Mouse (Mus musculus): ENCODE measurements around the gene Adra2c. TPM values are rescaled to one million over a fixed set of nuclear protein-coding genes. Genes with fewer than 3 reads are reported as not detected.

Adra2c gene
- polyA plus RNA-seq, 1 experiment, result 0.12 TPM

- Histone ChIP-seq H3K4me3 (ENCODE audit: control insufficient read depth, insufficient read depth, low read length) (no peak overlapping the region), H3K27me3 (ENCODE audit: control insufficient read depth, insufficient read depth, low read length) (no peaks in the 10 kb centered on the region)
- no peak for DNase-seq
Observed at GRCm38 (mm10) chr5:35314629-35315028, 36.5 kb downstream of the Adra2c start.

GRCm38 (mm10) chr5:35315204-35315603 is 37.1 kb downstream of the Adra2c start:
- Histone ChIP-seq H3K4me1 (replicated peaks; ENCODE audit: control insufficient read depth, insufficient read depth, low read length) (no peaks in the 10 kb centered on the region), H3K27ac (ENCODE audit: control insufficient read depth, insufficient read depth, low read length) (no peak overlapping the region), H3K36me3 (ENCODE audit: control insufficient read depth, insufficient read depth, low read length) (no peaks in the 10 kb centered on the region), H3K27me3 (ENCODE audit: control insufficient read depth, insufficient read depth, low read length) (no peaks in the 10 kb centered on the region), H3K4me3 (ENCODE audit: control insufficient read depth, insufficient read depth, low read length) (no peak overlapping the region)
- no peak for TF ChIP-seq POLR2A (IDR thresholded peaks at IDR 0.05; ENCODE audit: control insufficient read depth, extremely low read depth, insufficient read depth, low read length, poor library complexity)
- TF ChIP-seq CTCF (IDR thresholded peaks at IDR 0.05; ENCODE audit: borderline replicate concordance, control insufficient read depth, extremely low read depth, insufficient read depth, low read length, poor library complexity), result no peak
- 76% methylated on average over 3 of the region's 3 CpGs for WGBS
- no peak for DNase-seq

More at GRCm38 (mm10) chr5:35314629-35315028, 36.5 kb downstream of the Adra2c start:
- no peak for TF ChIP-seq CTCF (IDR thresholded peaks at IDR 0.05; ENCODE audit: borderline replicate concordance, control insufficient read depth, extremely low read depth, insufficient read depth, low read length, poor library complexity)
- no peak for TF ChIP-seq POLR2A (IDR thresholded peaks at IDR 0.05; ENCODE audit: control insufficient read depth, extremely low read depth, insufficient read depth, low read length, poor library complexity)
- no peak overlapping the region for H3K27ac ChIP-seq (ENCODE audit: control insufficient read depth, insufficient read depth, low read length)
- 60% methylated on average over 3 of the region's 3 CpGs for WGBS
- no peaks in the 10 kb centered on the region for H3K4me1 ChIP-seq (replicated peaks; ENCODE audit: control insufficient read depth, insufficient read depth, low read length)
- H3K36me3 ChIP-seq (ENCODE audit: control insufficient read depth, insufficient read depth, low read length), result no peaks in the 10 kb centered on the region

- 73% methylated on average over 2 of the region's 2 CpGs for WGBS
- H3K27ac ChIP-seq (ENCODE audit: control insufficient read depth, insufficient read depth, low read length), result no peak overlapping the region
- H3K27me3 ChIP-seq (ENCODE audit: control insufficient read depth, insufficient read depth, low read length), result no peaks in the 10 kb centered on the region
- H3K4me3 ChIP-seq (ENCODE audit: control insufficient read depth, insufficient read depth, low read length), result no peak overlapping the region
- no peaks in the 10 kb centered on the region for H3K36me3 ChIP-seq (ENCODE audit: control insufficient read depth, insufficient read depth, low read length)
- DNase-seq, result no peak
- TF ChIP-seq CTCF (IDR thresholded peaks at IDR 0.05; ENCODE audit: borderline replicate concordance, control insufficient read depth, extremely low read depth, insufficient read depth, low read length, poor library complexity) (no peak), POLR2A (IDR thresholded peaks at IDR 0.05; ENCODE audit: control insufficient read depth, extremely low read depth, insufficient read depth, low read length, poor library complexity) (no peak)
- no peaks in the 10 kb centered on the region for H3K4me1 ChIP-seq (replicated peaks; ENCODE audit: control insufficient read depth, insufficient read depth, low read length)
Observed at GRCm38 (mm10) chr5:35320650-35321049, 42.5 kb downstream of the Adra2c start.

- 88% methylated on average over 4 of the region's 4 CpGs for WGBS
Observed at GRCm38 (mm10) chr5:35330822-35331221, 52.7 kb downstream of the Adra2c start.

More at GRCm38 (mm10) chr5:35330822-35331221, 52.7 kb downstream of the Adra2c start:
- no peaks in the 10 kb centered on the region for H3K36me3 ChIP-seq (ENCODE audit: control insufficient read depth, insufficient read depth, low read length)
- no peak for DNase-seq
- no peak overlapping the region for H3K27ac ChIP-seq (ENCODE audit: control insufficient read depth, insufficient read depth, low read length)
- H3K4me1 ChIP-seq (replicated peaks; ENCODE audit: control insufficient read depth, insufficient read depth, low read length), result no peaks in the 10 kb centered on the region
- TF ChIP-seq CTCF (IDR thresholded peaks at IDR 0.05; ENCODE audit: borderline replicate concordance, control insufficient read depth, extremely low read depth, insufficient read depth, low read length, poor library complexity), result no peak
- TF ChIP-seq POLR2A (IDR thresholded peaks at IDR 0.05; ENCODE audit: control insufficient read depth, extremely low read depth, insufficient read depth, low read length, poor library complexity), result no peak
- no peaks in the 10 kb centered on the region for H3K27me3 ChIP-seq (ENCODE audit: control insufficient read depth, insufficient read depth, low read length)
- no peak overlapping the region for H3K4me3 ChIP-seq (ENCODE audit: control insufficient read depth, insufficient read depth, low read length)

Other genes with a start within 250 kb of the Adra2c start
- gene Hgfac, start 236.8 kb upstream of the Adra2c start, polyA plus RNA-seq (2012; rRNA removed), result 5.7 and 6.5 TPM in 2 replicates
- gene Dok7, start 221.6 kb upstream of the Adra2c start, polyA plus RNA-seq (2012; rRNA removed), result 0.45 and 2.0 TPM in 2 replicates
- 18.9 and 24.4 TPM in 2 replicates for gene Lrpap1, start 172.6 kb upstream of the Adra2c start, polyA plus RNA-seq (2012; rRNA removed)
- gene Hmx1, start 110.8 kb downstream of the Adra2c start, polyA plus RNA-seq (2012; rRNA removed), result 0.24 and 0.80 TPM in 2 replicates
- 1.0 and 1.6 TPM in 2 replicates for gene Cpz, start 247.4 kb downstream of the Adra2c start, polyA plus RNA-seq (2012; rRNA removed)

Data from thymus, adult 2 months (tissue).